In the genomic region with DNA sequence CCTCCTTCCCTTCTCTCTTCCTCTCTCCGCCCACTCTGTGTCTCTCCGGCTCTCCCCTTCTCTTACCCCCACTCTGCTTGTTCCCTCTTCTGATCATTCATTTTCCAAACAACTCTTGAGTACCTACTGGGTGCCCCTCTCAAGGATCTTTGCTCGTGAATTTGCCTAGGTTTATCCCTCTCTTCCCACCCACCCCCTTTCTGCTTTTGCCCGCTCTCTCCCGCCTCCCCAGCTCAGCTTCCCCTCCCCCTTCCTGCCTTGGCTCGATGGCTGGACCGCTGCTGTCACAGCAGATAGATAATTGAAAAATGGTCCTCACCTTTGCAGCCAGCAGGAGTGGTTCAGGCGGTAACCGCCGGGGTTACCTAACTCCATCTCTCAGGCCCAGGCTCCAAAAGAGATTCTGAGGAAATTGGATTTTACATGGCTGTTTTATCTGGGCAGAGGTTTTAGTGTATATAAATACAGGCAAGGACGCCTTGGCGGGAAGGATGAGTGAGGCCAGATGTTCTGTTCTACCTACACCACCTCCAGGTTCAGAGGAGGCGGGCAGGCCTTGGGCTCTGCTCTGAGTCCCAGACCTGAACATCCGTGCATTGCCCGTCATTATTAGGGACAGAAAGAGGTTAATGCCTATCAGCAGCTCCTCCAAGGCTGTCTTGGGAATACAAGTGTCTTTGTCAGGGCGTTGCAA, we compare ENCODE assay signal across 8 mouse cellular contexts.
A peak's percentile ranks its signal among the peaks of the same experiment; 100 is the strongest.
DNase-seq lines count a peak whose midpoint lies in the region; ATAC-seq and TF ChIP-seq lines count a peak whose summit lies in the region.

No protein-coding gene starts in this region.

- TF ChIP-seq POLR2A in MEL (IDR thresholded peaks at IDR 0.05; ENCODE audit: control insufficient read depth in 1 of 2, insufficient read depth in 1 of 2, low read depth in 1 of 2, low read length in 2 of 2, poor library complexity in 1 of 2): 0 out of 4 replicates have a peak, but pooled peaks of 1 of the 2 experiments have one; percentile 19

- no peak for TF ChIP-seq CTCF in MEL (IDR thresholded peaks at IDR 0.05 in 2 of 3, conservative IDR thresholded peaks at IDR 0.05 in 1 of 3; ENCODE audit: control insufficient read depth in 1 of 3, insufficient read depth in 1 of 3, low read depth in 2 of 3, low read length in 3 of 3, poor library complexity in 1 of 3, severe bottlenecking in 1 of 3)

- H3K4me3 ChIP-seq in heart, embryonic 10.5 days: peak overlapping the region; percentile 75
- peak overlapping the region; percentile 73 to 83 for H3K4me3 ChIP-seq in MEL (ENCODE audit: control insufficient read depth in 1 of 2, insufficient read depth in 1 of 2, low read depth in 2 of 2, low read length in 2 of 2)
- H3K4me3 ChIP-seq in embryonic facial prominence, embryonic 14.5 days (ENCODE audit: low read depth, low read length): peak overlapping the region; percentile 53
- peak overlapping the region; percentile 71 for H3K4me3 ChIP-seq in limb, embryonic 10.5 days
- peak overlapping the region; percentile 53 for H3K4me3 ChIP-seq in stomach, embryonic 14.5 days (ENCODE audit: low read depth, low read length)

- DNase-seq in heart, embryonic 10.5 days (ENCODE audit: low spot score): no peak
- DNase-seq in heart, postnatal 10 days: no peak
- peak; percentile 27 for DNase-seq in MEL (ENCODE audit: low read depth, low spot score)
- no peak for DNase-seq in embryonic facial prominence, embryonic 14.5 days (ENCODE audit: low spot score)
- DNase-seq in limb, embryonic 10.5 days (ENCODE audit: low spot score): no peak
- no peak for DNase-seq in spleen, postnatal 14 days (ENCODE audit: low spot score in 2 of 2)
- DNase-seq in left cerebral cortex, adult 18-20 months (ENCODE audit: low spot score in 2 of 2): no peak

- H3K27me3 ChIP-seq in heart, embryonic 10.5 days (ENCODE audit: insufficient read depth, poor library complexity, severe bottlenecking): peaks cover 99% of the 10 kb centered on the region
- no peaks in the 10 kb centered on the region; a peak in 1 of 4 replicates for H3K27me3 ChIP-seq in MEL (ENCODE audit: control insufficient read depth in 1 of 2, insufficient read depth in 2 of 2, low read length in 2 of 2)
- peaks cover 47% of the 10 kb centered on the region for H3K27me3 ChIP-seq in embryonic facial prominence, embryonic 14.5 days (replicated peaks; ENCODE audit: control insufficient read depth, insufficient read depth, low read length)
- H3K27me3 ChIP-seq in limb, embryonic 10.5 days (ENCODE audit: low read depth, poor library complexity, severe bottlenecking): peaks cover 100% of the 10 kb centered on the region
- H3K27me3 ChIP-seq in stomach, embryonic 14.5 days (ENCODE audit: control insufficient read depth, insufficient read depth, low read length): peaks cover 9% of the 10 kb centered on the region; the same call in 1 of the 2 replicates

- H3K9ac ChIP-seq in MEL (ENCODE audit: control insufficient read depth, low read depth, low read length, poor library complexity, severe bottlenecking): peak overlapping the region; percentile 81
- peak overlapping the region; percentile 64; the same call in 1 of the 2 replicates for H3K9ac ChIP-seq in embryonic facial prominence, embryonic 14.5 days (ENCODE audit: low read depth, low read length)
- H3K9ac ChIP-seq in stomach, embryonic 14.5 days (replicated peaks; ENCODE audit: low read depth, low read length): no peak overlapping the region

- no peak; a peak in 1 of 4 replicates for TF ChIP-seq EP300 in MEL (IDR thresholded peaks at IDR 0.05; ENCODE audit: low read depth in 1 of 2, low read length in 2 of 2)

- peak overlapping the region; percentile 83 for H3K27ac ChIP-seq in heart, embryonic 10.5 days
- no peak overlapping the region; the same call in 1 of the 2 replicates for H3K27ac ChIP-seq in MEL (ENCODE audit: control insufficient read depth, low read depth, low read length)
- peak overlapping the region; percentile 85; the same call in 1 of the 2 replicates for H3K27ac ChIP-seq in embryonic facial prominence, embryonic 14.5 days (replicated peaks; ENCODE audit: low read depth, low read length)
- peak overlapping the region; percentile 81; the same call in 1 of the 2 replicates for H3K27ac ChIP-seq in limb, embryonic 10.5 days
- H3K27ac ChIP-seq in stomach, embryonic 14.5 days (ENCODE audit: low read length): peak overlapping the region; percentile 77; the same call in 1 of the 2 replicates

- H3K4me1 ChIP-seq in heart, embryonic 10.5 days: peaks cover 54% of the 10 kb centered on the region
- peaks cover 0 to 25% of the 10 kb centered on the region in 2 experiments; a peak in 3 of 4 replicates for H3K4me1 ChIP-seq in MEL (ENCODE audit: control insufficient read depth in 1 of 2, insufficient read depth in 2 of 2, low read length in 2 of 2)
- peaks cover 4% of the 10 kb centered on the region; the same call in 1 of the 2 replicates for H3K4me1 ChIP-seq in embryonic facial prominence, embryonic 14.5 days (ENCODE audit: control insufficient read depth, insufficient read depth, low read length)
- peaks cover 33% of the 10 kb centered on the region for H3K4me1 ChIP-seq in limb, embryonic 10.5 days
- peaks cover 17% of the 10 kb centered on the region; the same call in 1 of the 2 replicates for H3K4me1 ChIP-seq in stomach, embryonic 14.5 days (ENCODE audit: control insufficient read depth, insufficient read depth, low read length)

- peak overlapping the region; percentile 93 for H3K4me2 ChIP-seq in embryonic facial prominence, embryonic 14.5 days (ENCODE audit: low read depth, low read length)
- H3K4me2 ChIP-seq in stomach, embryonic 14.5 days (replicated peaks; ENCODE audit: low read depth, low read length): peak overlapping the region; percentile 97

- TF ChIP-seq RAD21 in MEL (IDR thresholded peaks at IDR 0.05; ENCODE audit: low read depth, low read length): no peak

- no peaks in the 10 kb centered on the region; the same call in 1 of the 2 replicates for H3K79me2 ChIP-seq in MEL (ENCODE audit: control insufficient read depth, insufficient read depth, low read length, poor library complexity)

- no peaks in the 10 kb centered on the region for H3K9me3 ChIP-seq in heart, embryonic 10.5 days
- no peaks in the 10 kb centered on the region for H3K9me3 ChIP-seq in MEL (replicated peaks; ENCODE audit: insufficient read depth, low read length)
- no peaks in the 10 kb centered on the region for H3K9me3 ChIP-seq in embryonic facial prominence, embryonic 14.5 days (ENCODE audit: control insufficient read depth, low read length)
- no peaks in the 10 kb centered on the region for H3K9me3 ChIP-seq in limb, embryonic 10.5 days (replicated peaks)
- H3K9me3 ChIP-seq in stomach, embryonic 14.5 days (ENCODE audit: control insufficient read depth, low read depth, low read length): no peaks in the 10 kb centered on the region

- peak; percentile 55; the same call in 1 of the 2 replicates for ATAC-seq in embryonic facial prominence, embryonic 14.5 days (ENCODE audit: low read depth)
- no peak; the same call in 1 of the 2 replicates for ATAC-seq in stomach, embryonic 14.5 days (ENCODE audit: insufficient number of reproducible peaks, insufficient read depth, low FRiP score, low read depth)

- no peaks in the 10 kb centered on the region for H3K36me3 ChIP-seq in heart, embryonic 10.5 days
- peaks cover 0 to 19% of the 10 kb centered on the region in 2 experiments; a peak in 2 of 4 replicates for H3K36me3 ChIP-seq in MEL (ENCODE audit: control insufficient read depth in 1 of 2, insufficient read depth in 2 of 2, low read length in 2 of 2)
- H3K36me3 ChIP-seq in embryonic facial prominence, embryonic 14.5 days (ENCODE audit: control insufficient read depth, insufficient read depth, low read length): no peaks in the 10 kb centered on the region
- no peaks in the 10 kb centered on the region for H3K36me3 ChIP-seq in limb, embryonic 10.5 days
- no peaks in the 10 kb centered on the region for H3K36me3 ChIP-seq in stomach, embryonic 14.5 days (ENCODE audit: control insufficient read depth, insufficient read depth, low read length)

- 4% methylated on average over 16 of the region's 16 CpGs for WGBS in heart, embryonic 10.5 days
- 7% methylated on average over 16 of the region's 16 CpGs for WGBS in embryonic facial prominence, embryonic 14.5 days
- 4% methylated on average over 16 of the region's 16 CpGs for WGBS in limb, embryonic 10.5 days
- 8% methylated on average over 16 of the region's 16 CpGs for WGBS in stomach, embryonic 14.5 days

- intact Hi-C loops in heart, postnatal 10 days (cut with DNase I): loop anchor here (5.0 kb wide), 2 partner anchors 65 to 130 kb away; a partner anchor contains a TSS

TF ChIP-seq in MEL, 35 proteins besides CTCF, POLR2A, EP300 and RAD21:
- TF ChIP-seq CHD2 (IDR thresholded peaks at IDR 0.05; ENCODE audit: low read length): peak; percentile 30; the same call in 1 of the 2 replicates
- TF ChIP-seq ZC3H11A (IDR thresholded peaks at IDR 0.05; ENCODE audit: low read depth, low read length): 0 out of 2 replicates have a peak, but pooled peaks have one; percentile 1
- no peak for TF ChIP-seq USF2 (IDR thresholded peaks at IDR 0.05; ENCODE audit: borderline replicate concordance in 1 of 2, insufficient read depth in 1 of 2, low read depth in 1 of 2, low read length in 2 of 2)
- TF ChIP-seq HCFC1 (IDR thresholded peaks at IDR 0.05; ENCODE audit: low read depth, low read length): peak; percentile 52; the same call in 1 of the 2 replicates
- no peak for TF ChIP-seq ZNF384 (IDR thresholded peaks at IDR 0.05; ENCODE audit: low read depth, low read length)
- no peak for TF ChIP-seq E2F4 (IDR thresholded peaks at IDR 0.05; ENCODE audit: borderline replicate concordance, low read depth, low read length)
- TF ChIP-seq ZMIZ1 (IDR thresholded peaks at IDR 0.05; ENCODE audit: low read depth, low read length): no peak
- TF ChIP-seq POLR2AphosphoS2 (IDR thresholded peaks at IDR 0.05; ENCODE audit: low read length): no peak
- TF ChIP-seq BHLHE40 (IDR thresholded peaks at IDR 0.05; ENCODE audit: borderline replicate concordance, low read depth, low read length): no peak
- no peak for TF ChIP-seq TBP (IDR thresholded peaks at IDR 0.05; ENCODE audit: low read depth, low read length)
- TF ChIP-seq CHD1 (IDR thresholded peaks at IDR 0.05; ENCODE audit: low read depth, low read length): no peak
- no peak for TF ChIP-seq GABPA (IDR thresholded peaks at IDR 0.05; ENCODE audit: low read depth, low read length)
- no peak for TF ChIP-seq ETS1 (IDR thresholded peaks at IDR 0.05; ENCODE audit: low read depth, low read length)
- no peak for TF ChIP-seq GATA1 (IDR thresholded peaks at IDR 0.05; ENCODE audit: low read depth, low read length)
- peak; percentile 54; the same call in 1 of the 2 replicates for TF ChIP-seq ZKSCAN1 (IDR thresholded peaks at IDR 0.05; ENCODE audit: low read depth, low read length)
- no peak for TF ChIP-seq USF1 (IDR thresholded peaks at IDR 0.05; ENCODE audit: low read depth, low read length)
